Mouse (Mus musculus) liver, embryonic 12.5 days (tissue): Measurements from ENCODE around the gene Fbxl5. TPM values are rescaled to one million over a fixed set of nuclear protein-coding genes. Genes with fewer than 3 reads are reported as not detected.

Source experiments
- ATAC-seq: fragments of 200-750 bp; cut with Nextera tagmentation; 2 replicates; pipeline ENCODE4 v1.8.0; 2017; ENCODE audit warnings: moderate number of reproducible peaks, mild to moderate bottlenecking, moderate library complexity
- H3K27ac ChIP-seq: fragments of 300-500 bp; sonication (generic); 2 replicates; pipeline ENCODE4 v1.5.1; 2016; ENCODE audit warnings: mild to moderate bottlenecking
- H3K27me3 ChIP-seq: fragments of 300-500 bp; sonication (generic); replicated peaks from 2 replicates; pipeline ENCODE4 v1.6.1; 2016; ENCODE audit warnings: mild to moderate bottlenecking, moderate library complexity
- H3K36me3 ChIP-seq: fragments of 300-500 bp; sonication (generic); 2 replicates; pipeline ENCODE4 v1.6.1; 2016; ENCODE audit warnings: mild to moderate bottlenecking, moderate library complexity
- H3K4me1 ChIP-seq: fragments of 300-500 bp; sonication (generic); 2 replicates; pipeline ENCODE4 v1.6.1; 2016
- H3K4me2 ChIP-seq: fragments of 300-500 bp; sonication (generic); 2 replicates; pipeline ENCODE4 v1.6.1; 2016; ENCODE audit warnings: mild to moderate bottlenecking, moderate library complexity
- H3K4me3 ChIP-seq: fragments of 300-500 bp; sonication (generic); 2 replicates; pipeline ENCODE4 v1.5.1; 2016; ENCODE audit warnings: mild to moderate bottlenecking, moderate library complexity
- H3K9ac ChIP-seq: fragments of 300-500 bp; sonication (generic); 2 replicates; pipeline ENCODE4 v1.6.1; 2016; ENCODE audit warnings: mild to moderate bottlenecking, moderate library complexity
- H3K9me3 ChIP-seq: fragments of 300-500 bp; sonication (generic); replicated peaks from 2 replicates; pipeline ENCODE4 v1.6.1; 2016; ENCODE audit warnings: mild to moderate bottlenecking, moderate library complexity
- WGBS: fragments of 180-500 bp; shearing (Covaris S2); methylation state at CpG from one replicate; pipeline ENCODE4 v1.1.7; 2016; ENCODE audit not compliant: insufficient replicate concordance; 5-methylcytosine and 5-hydroxymethylcytosine counted together
- polyA plus RNA-seq: library from polyadenylated mRNA; unstranded; fragments of >200 nt; fragmentation: Nextera tagmentation; extraction: Ambion mirVana; gene quantifications from 2 replicates; pipeline ENCODE4 v1.2.1, GENCODE M21; 2016

Gene Fbxl5
- polyA plus RNA-seq, 1 experiment from 2014 or later, result 27.3 TPM

DNA sequence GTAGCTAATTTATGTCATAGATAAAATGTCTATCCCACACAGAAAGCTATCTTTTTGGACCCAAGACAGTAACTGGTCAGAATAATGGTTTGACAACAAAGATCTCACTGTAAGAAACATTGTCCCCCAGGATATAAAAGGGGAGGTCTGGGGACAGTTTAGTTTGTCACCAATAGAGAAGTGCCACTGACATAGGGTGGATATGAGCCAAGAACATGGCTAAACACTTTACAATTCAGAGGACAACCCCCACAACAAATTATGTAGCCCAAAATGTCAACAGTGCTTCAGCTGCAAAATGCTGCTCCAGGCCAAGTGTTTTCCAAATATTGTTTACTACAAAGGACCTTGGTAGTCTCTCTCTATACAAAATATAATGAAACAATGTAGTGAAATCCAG lies 45.0 kb downstream of the Fbxl5 start:
- Histone ChIP-seq H3K4me2 (no peak overlapping the region), H3K27ac (no peak overlapping the region), H3K9ac (no peak overlapping the region), H3K27me3 (no peaks in the 10 kb centered on the region), H3K4me3 (no peak overlapping the region), H3K36me3 (peaks cover 4% of the 10 kb centered on the region; the same call in 1 of the 2 replicates), H3K4me1 (peaks cover 52% of the 10 kb centered on the region), H3K9me3 (no peaks in the 10 kb centered on the region)
- ATAC-seq, result no peak

DNA sequence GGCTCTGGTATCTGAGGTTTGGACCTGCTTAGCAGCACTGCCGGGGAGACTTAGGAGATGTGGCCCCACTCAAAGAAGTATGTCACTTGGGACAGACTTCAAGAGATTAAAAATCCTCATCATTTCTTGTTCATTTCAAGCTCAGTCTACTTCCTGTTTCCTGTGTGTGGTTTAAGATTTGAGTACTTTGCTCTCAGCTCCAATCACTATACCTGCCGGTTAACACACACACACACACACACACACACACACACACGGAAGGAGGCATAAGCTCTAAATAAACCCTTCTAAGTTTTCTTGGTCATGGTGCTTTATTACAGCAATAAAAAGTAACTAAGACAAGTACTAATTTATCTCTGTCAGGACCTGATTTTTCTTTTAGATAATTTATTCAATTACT lies 49.9 kb downstream of the Fbxl5 start:
- no peak overlapping the region for H3K4me2 ChIP-seq
- peaks cover 12% of the 10 kb centered on the region; the same call in 1 of the 2 replicates for H3K4me1 ChIP-seq
- 64% methylated on average over 3 of the region's 3 CpGs for WGBS
- H3K36me3 ChIP-seq, result peaks cover 34% of the 10 kb centered on the region
- H3K27me3 ChIP-seq, result no peaks in the 10 kb centered on the region
- H3K4me3 ChIP-seq, result no peak overlapping the region
- ATAC-seq, result no peak
- no peaks in the 10 kb centered on the region for H3K9me3 ChIP-seq
- H3K9ac ChIP-seq, result no peak overlapping the region
- no peak overlapping the region for H3K27ac ChIP-seq

- peaks cover 6% of the 10 kb centered on the region; the same call in 1 of the 2 replicates for H3K4me1 ChIP-seq
- H3K4me2 ChIP-seq, result no peak overlapping the region
- peaks cover 37% of the 10 kb centered on the region for H3K36me3 ChIP-seq
- no peaks in the 10 kb centered on the region for H3K9me3 ChIP-seq
- no peak overlapping the region for H3K4me3 ChIP-seq
- H3K27ac ChIP-seq, result no peak overlapping the region
- no peak for ATAC-seq
- no peaks in the 10 kb centered on the region for H3K27me3 ChIP-seq
- H3K9ac ChIP-seq, result no peak overlapping the region
- 50% methylated on average over 3 of the region's 3 CpGs for WGBS
Observed at GRCm38 (mm10) chr5:43770618-43771354, 50.7 kb downstream of the Fbxl5 start.

GRCm38 (mm10) chr5:43749092-43749491 lies 72.3 kb downstream of the Fbxl5 start:
- no peaks in the 10 kb centered on the region for H3K4me1 ChIP-seq
- H3K9me3 ChIP-seq, result no peaks in the 10 kb centered on the region
- H3K4me3 ChIP-seq, result no peak overlapping the region
- H3K27ac ChIP-seq, result no peak overlapping the region
- no peak overlapping the region for H3K4me2 ChIP-seq
- no peak overlapping the region for H3K9ac ChIP-seq
- 77% methylated on average over 3 of the region's 3 CpGs for WGBS
- H3K36me3 ChIP-seq, result peaks cover 26% of the 10 kb centered on the region
- no peaks in the 10 kb centered on the region for H3K27me3 ChIP-seq
- no peak for ATAC-seq

- Histone ChIP-seq H3K9me3 (no peaks in the 10 kb centered on the region), H3K4me2 (no peak overlapping the region), H3K4me1 (no peaks in the 10 kb centered on the region), H3K9ac (no peak overlapping the region), H3K36me3 (peaks cover 29% of the 10 kb centered on the region), H3K27me3 (no peaks in the 10 kb centered on the region), H3K4me3 (no peak overlapping the region), H3K27ac (no peak overlapping the region)
- 85% methylated on average over 4 of the region's 4 CpGs for WGBS
- ATAC-seq, result no peak
Observed at GRCm38 (mm10) chr5:43748039-43748438, 73.4 kb downstream of the Fbxl5 start.

GRCm38 (mm10) chr5:43745156-43745555 lies 76.3 kb downstream of the Fbxl5 start:
- no peak for ATAC-seq
- no peaks in the 10 kb centered on the region for H3K4me1 ChIP-seq
- no peak overlapping the region for H3K9ac ChIP-seq
- H3K36me3 ChIP-seq, result peaks cover 29% of the 10 kb centered on the region
- H3K9me3 ChIP-seq, result no peaks in the 10 kb centered on the region
- no peak overlapping the region for H3K4me2 ChIP-seq
- H3K27me3 ChIP-seq, result no peaks in the 10 kb centered on the region
- H3K27ac ChIP-seq, result no peak overlapping the region
- no peak overlapping the region for H3K4me3 ChIP-seq
- 75% methylated on average over 5 of the region's 5 CpGs for WGBS

DNA sequence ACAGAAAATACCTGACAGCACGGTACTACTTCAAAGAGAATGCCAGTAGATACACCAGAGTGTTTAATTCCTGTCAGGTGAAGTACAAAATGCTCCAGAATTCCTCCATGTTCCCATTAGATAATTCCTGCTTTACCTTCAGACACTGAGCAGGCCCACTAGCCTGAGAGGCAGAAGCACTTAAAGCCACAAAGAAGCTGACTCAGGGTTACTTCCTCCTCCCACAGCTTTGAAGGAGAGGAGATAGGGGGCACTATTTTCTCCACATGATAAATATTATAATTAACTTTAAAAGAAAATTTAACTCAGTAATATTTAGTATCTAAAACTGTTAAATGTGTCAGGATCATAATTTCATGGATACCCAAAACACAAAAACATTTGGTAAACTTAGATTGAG lies 77.3 kb downstream of the Fbxl5 start:
- WGBS, result 80% methylated on average over 1 of the region's 1 CpGs
- no peak overlapping the region for H3K9ac ChIP-seq
- no peak for ATAC-seq
- peaks cover 23% of the 10 kb centered on the region for H3K36me3 ChIP-seq
- no peaks in the 10 kb centered on the region for H3K4me1 ChIP-seq
- H3K27me3 ChIP-seq, result no peaks in the 10 kb centered on the region
- H3K4me2 ChIP-seq, result no peak overlapping the region
- no peak overlapping the region for H3K4me3 ChIP-seq
- no peaks in the 10 kb centered on the region for H3K9me3 ChIP-seq
- no peak overlapping the region for H3K27ac ChIP-seq

DNA sequence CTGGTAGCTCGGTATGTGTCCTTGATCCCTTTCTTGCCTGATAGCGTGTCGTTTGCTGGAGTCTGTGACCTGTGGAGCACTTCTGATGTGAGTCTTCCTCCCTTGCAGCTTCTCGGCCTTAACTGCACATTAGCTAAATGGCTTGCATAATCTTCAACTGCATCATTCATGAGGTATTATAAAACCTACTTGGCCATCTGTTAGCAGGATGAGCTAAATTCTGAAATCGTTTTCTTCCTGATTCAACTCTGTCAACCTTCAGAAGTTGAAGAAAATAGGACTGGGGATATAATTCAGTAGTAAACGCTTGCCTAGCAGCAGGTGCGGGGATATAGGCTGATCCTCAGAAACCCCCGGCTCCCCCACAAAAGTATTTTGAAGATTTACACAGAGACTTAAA lies 89.1 kb downstream of the Fbxl5 start:
- Histone ChIP-seq H3K4me3 (no peak overlapping the region), H3K9ac (no peak overlapping the region), H3K4me2 (no peak overlapping the region), H3K9me3 (no peaks in the 10 kb centered on the region), H3K4me1 (no peaks in the 10 kb centered on the region), H3K36me3 (0 out of 2 replicates have a peak, but pooled peaks cover 5% of the 10 kb centered on the region), H3K27ac (no peak overlapping the region), H3K27me3 (no peaks in the 10 kb centered on the region)
- 73% methylated on average over 8 of the region's 8 CpGs for WGBS
- ATAC-seq, result no peak

- Histone ChIP-seq H3K4me3 (no peak overlapping the region), H3K27me3 (no peaks in the 10 kb centered on the region), H3K27ac (no peak overlapping the region), H3K36me3 (no peaks in the 10 kb centered on the region), H3K9me3 (no peaks in the 10 kb centered on the region), H3K9ac (no peak overlapping the region), H3K4me1 (no peaks in the 10 kb centered on the region), H3K4me2 (no peak overlapping the region)
- 68% methylated on average over 11 of the region's 11 CpGs for WGBS
- no peak for ATAC-seq
Observed at GRCm38 (mm10) chr5:43728375-43729165, 92.9 kb downstream of the Fbxl5 start.

- peaks cover 5% of the 10 kb centered on the region; the same call in 1 of the 2 replicates for H3K36me3 ChIP-seq
- H3K4me1 ChIP-seq, result no peaks in the 10 kb centered on the region
- no peaks in the 10 kb centered on the region for H3K27me3 ChIP-seq
- no peak overlapping the region for H3K4me2 ChIP-seq
- ATAC-seq, result no peak
- no peak overlapping the region for H3K9ac ChIP-seq
- no peak overlapping the region for H3K4me3 ChIP-seq
- no peaks in the 10 kb centered on the region for H3K9me3 ChIP-seq
- 78% methylated on average over 7 of the region's 7 CpGs for WGBS
- no peak overlapping the region for H3K27ac ChIP-seq
Observed at GRCm38 (mm10) chr5:43723830-43724229, 97.6 kb downstream of the Fbxl5 start.

DNA sequence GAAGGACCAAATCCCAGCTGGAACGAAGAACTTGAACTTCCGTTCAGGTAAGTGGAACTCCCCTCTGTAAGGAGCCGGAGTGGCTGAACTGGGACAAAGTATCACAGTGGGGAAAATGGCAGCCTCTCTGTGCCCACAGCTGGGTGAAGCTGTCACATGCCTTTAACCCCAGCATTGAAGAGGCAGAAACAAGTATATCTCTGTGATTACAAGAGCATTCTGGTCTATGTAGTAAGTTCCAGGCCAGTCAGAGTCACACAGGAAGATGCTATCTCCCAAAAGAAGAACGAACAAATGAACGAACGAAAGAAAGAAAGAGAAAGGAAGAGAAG lies 99.0 kb downstream of the Fbxl5 start:
- H3K9ac ChIP-seq, result no peak overlapping the region
- H3K27ac ChIP-seq, result no peak overlapping the region
- ATAC-seq, result no peak
- H3K9me3 ChIP-seq, result no peaks in the 10 kb centered on the region
- 74% methylated on average over 6 of the region's 6 CpGs for WGBS
- H3K4me3 ChIP-seq, result no peak overlapping the region
- H3K4me1 ChIP-seq, result no peaks in the 10 kb centered on the region
- no peaks in the 10 kb centered on the region for H3K27me3 ChIP-seq
- peaks cover 14% of the 10 kb centered on the region; the same call in 1 of the 2 replicates for H3K36me3 ChIP-seq
- H3K4me2 ChIP-seq, result no peak overlapping the region

DNA sequence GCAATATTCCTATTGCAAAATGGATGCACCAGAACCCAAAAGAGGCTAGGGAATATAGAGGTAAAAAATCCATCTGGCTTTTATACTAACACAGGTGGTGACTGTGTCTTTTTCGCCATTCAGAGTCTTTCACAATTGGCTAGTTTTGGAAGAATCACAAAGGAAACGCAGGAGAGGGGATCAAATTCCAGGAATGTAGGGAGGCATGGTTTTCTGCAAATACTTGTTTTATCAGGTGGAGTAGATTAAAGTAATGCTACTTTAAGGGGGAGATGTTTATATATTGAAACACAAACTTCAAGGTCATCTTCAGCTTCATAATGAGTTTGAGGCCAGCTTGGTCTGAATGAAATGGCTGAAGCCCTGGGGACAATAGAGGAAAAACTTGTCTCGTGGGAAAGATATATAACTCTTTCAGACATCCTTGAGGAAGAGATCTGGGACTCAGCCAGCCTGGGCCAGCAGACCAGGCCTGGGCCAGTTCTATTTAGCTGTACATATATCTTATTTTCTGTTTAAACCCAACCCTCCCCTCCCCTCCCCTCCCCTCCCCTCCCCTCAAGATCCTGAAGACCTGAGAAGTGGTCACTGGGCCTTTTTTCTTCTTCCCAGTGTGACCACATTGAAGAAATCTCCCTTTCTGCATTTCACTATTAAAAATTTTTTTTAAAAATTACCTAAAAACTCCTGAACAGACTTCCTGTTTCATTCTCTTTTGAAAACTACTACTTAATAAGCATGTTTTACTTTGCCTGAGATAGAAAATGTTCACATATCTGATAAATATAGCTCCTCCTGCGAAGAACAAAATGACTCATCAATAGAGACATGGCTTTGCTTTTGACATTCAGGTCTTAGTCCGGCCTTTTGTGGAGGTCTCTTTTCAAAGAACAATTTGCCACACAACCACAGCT lies 99.6 kb downstream of the Fbxl5 start:
- no peaks in the 10 kb centered on the region for H3K4me1 ChIP-seq
- no peak overlapping the region for H3K4me3 ChIP-seq
- no peak overlapping the region for H3K9ac ChIP-seq
- H3K27ac ChIP-seq, result no peak overlapping the region
- H3K9me3 ChIP-seq, result no peaks in the 10 kb centered on the region
- H3K36me3 ChIP-seq, result peaks cover 14% of the 10 kb centered on the region; the same call in 1 of the 2 replicates
- 69% methylated on average over 5 of the region's 5 CpGs for WGBS
- no peak overlapping the region for H3K4me2 ChIP-seq
- H3K27me3 ChIP-seq, result no peaks in the 10 kb centered on the region
- no peak for ATAC-seq
